Mouse (Mus musculus): ENCODE measurements around the gene Pnpla1. TPM values are rescaled to one million over a fixed set of nuclear protein-coding genes. Genes with fewer than 3 reads are reported as not detected.

Pnpla1 gene
- polyA plus RNA-seq, 1 experiment from 2014 or later: 13.8 TPM

- no peak overlapping the region for H3K4me3 ChIP-seq
Measured at GRCm38 (mm10) chr17:28874216-28874615, 16.0 kb downstream of the Pnpla1 start.

GRCm38 (mm10) chr17:28874825-28875224, 16.6 kb downstream of the Pnpla1 start:
- Histone ChIP-seq H3K36me3 (no peaks in the 10 kb centered on the region), H3K27ac (no peak overlapping the region), H3K9me3 (no peaks in the 10 kb centered on the region), H3K27me3 (no peaks in the 10 kb centered on the region; the same call in 1 of the 2 replicates), H3K4me2 (no peak overlapping the region), H3K4me1 (peaks cover 19% of the 10 kb centered on the region), H3K4me3 (no peak overlapping the region), H3K9ac (no peak overlapping the region)
- WGBS: 56% methylated on average over 7 of the region's 7 CpGs
- no peak for ATAC-seq (ENCODE audit: insufficient number of reproducible peaks, low FRiP score, low TSS enrichment, low read depth)

More at GRCm38 (mm10) chr17:28874216-28874615, 16.0 kb downstream of the Pnpla1 start:
- Histone ChIP-seq H3K9me3 (no peaks in the 10 kb centered on the region), H3K27ac (no peak overlapping the region), H3K36me3 (no peaks in the 10 kb centered on the region), H3K4me1 (peaks cover 20% of the 10 kb centered on the region), H3K9ac (no peak overlapping the region), H3K27me3 (no peaks in the 10 kb centered on the region; the same call in 1 of the 2 replicates), H3K4me2 (no peak overlapping the region)
- ATAC-seq (ENCODE audit: insufficient number of reproducible peaks, low FRiP score, low TSS enrichment, low read depth): no peak
- 84% methylated on average over 4 of the region's 4 CpGs for WGBS

- no peak overlapping the region for H3K4me2 ChIP-seq
- H3K27ac ChIP-seq: no peak overlapping the region
- no peaks in the 10 kb centered on the region for H3K36me3 ChIP-seq
- peaks cover 23% of the 10 kb centered on the region for H3K4me1 ChIP-seq
- H3K9ac ChIP-seq: no peak overlapping the region
- no peaks in the 10 kb centered on the region for H3K9me3 ChIP-seq
- no peak overlapping the region for H3K4me3 ChIP-seq
- H3K27me3 ChIP-seq: no peaks in the 10 kb centered on the region; the same call in 1 of the 2 replicates
- ATAC-seq (ENCODE audit: insufficient number of reproducible peaks, low FRiP score, low TSS enrichment, low read depth): no peak
- 36% methylated on average over 8 of the region's 8 CpGs for WGBS
Measured at GRCm38 (mm10) chr17:28875316-28875715, 17.1 kb downstream of the Pnpla1 start.

DNA sequence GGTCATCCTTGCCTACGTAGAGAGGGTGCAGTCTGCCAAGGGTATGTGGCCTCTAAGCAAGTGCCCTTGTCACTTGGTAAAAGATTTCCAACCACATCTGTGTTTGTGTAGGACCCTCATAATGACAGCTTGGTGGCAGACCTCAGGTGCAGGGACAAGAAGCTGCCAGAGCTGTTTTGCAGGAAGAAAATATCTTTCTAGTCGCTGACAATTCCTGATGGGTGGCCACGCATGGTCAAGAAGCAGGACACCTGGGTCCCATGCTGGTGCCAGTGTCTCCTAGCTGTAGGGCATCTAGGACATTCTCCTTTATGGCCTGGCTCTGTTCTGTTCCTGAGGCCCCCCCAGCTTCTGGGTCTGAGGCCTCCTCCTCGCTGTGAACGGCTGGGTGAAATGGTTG, 18.1 kb downstream of the Pnpla1 start:
- Histone ChIP-seq H3K36me3 (no peaks in the 10 kb centered on the region), H3K4me3 (no peak overlapping the region), H3K27me3 (peaks cover 7% of the 10 kb centered on the region; the same call in 1 of the 2 replicates), H3K27ac (no peak overlapping the region), H3K4me1 (peaks cover 23% of the 10 kb centered on the region), H3K9me3 (no peaks in the 10 kb centered on the region), H3K4me2 (0 out of 2 replicates have a peak overlapping the region, but pooled peaks have one; percentile 8), H3K9ac (no peak overlapping the region)
- no peak for ATAC-seq (ENCODE audit: insufficient number of reproducible peaks, low FRiP score, low TSS enrichment, low read depth)
- WGBS: 59% methylated on average over 5 of the region's 5 CpGs

GRCm38 (mm10) chr17:28876821-28877220, 18.6 kb downstream of the Pnpla1 start:
- no peak overlapping the region for H3K27ac ChIP-seq
- H3K36me3 ChIP-seq: no peaks in the 10 kb centered on the region
- WGBS: 21% methylated on average over 19 of the region's 19 CpGs
- peaks cover 23% of the 10 kb centered on the region for H3K4me1 ChIP-seq
- no peak overlapping the region for H3K4me3 ChIP-seq
- no peaks in the 10 kb centered on the region for H3K9me3 ChIP-seq
- peaks cover 10% of the 10 kb centered on the region; the same call in 1 of the 2 replicates for H3K27me3 ChIP-seq
- H3K4me2 ChIP-seq: 0 out of 2 replicates have a peak overlapping the region, but pooled peaks have one; percentile 8
- no peak overlapping the region for H3K9ac ChIP-seq
- ATAC-seq (ENCODE audit: insufficient number of reproducible peaks, low FRiP score, low TSS enrichment, low read depth): no peak

- H3K27me3 ChIP-seq: peaks cover 14% of the 10 kb centered on the region; the same call in 1 of the 2 replicates
- H3K9ac ChIP-seq: no peak overlapping the region
- H3K4me1 ChIP-seq: peaks cover 21% of the 10 kb centered on the region
- no peaks in the 10 kb centered on the region for H3K36me3 ChIP-seq
- no peaks in the 10 kb centered on the region for H3K9me3 ChIP-seq
- 6% methylated on average over 18 of the region's 18 CpGs for WGBS
- H3K27ac ChIP-seq: no peak overlapping the region
- ATAC-seq (ENCODE audit: insufficient number of reproducible peaks, low FRiP score, low TSS enrichment, low read depth): no peak
- peak overlapping the region; percentile 39 for H3K4me2 ChIP-seq
- peak overlapping the region; percentile 9; the same call in 1 of the 2 replicates for H3K4me3 ChIP-seq
Measured at GRCm38 (mm10) chr17:28879931-28880391, 21.8 kb downstream of the Pnpla1 start.

DNA sequence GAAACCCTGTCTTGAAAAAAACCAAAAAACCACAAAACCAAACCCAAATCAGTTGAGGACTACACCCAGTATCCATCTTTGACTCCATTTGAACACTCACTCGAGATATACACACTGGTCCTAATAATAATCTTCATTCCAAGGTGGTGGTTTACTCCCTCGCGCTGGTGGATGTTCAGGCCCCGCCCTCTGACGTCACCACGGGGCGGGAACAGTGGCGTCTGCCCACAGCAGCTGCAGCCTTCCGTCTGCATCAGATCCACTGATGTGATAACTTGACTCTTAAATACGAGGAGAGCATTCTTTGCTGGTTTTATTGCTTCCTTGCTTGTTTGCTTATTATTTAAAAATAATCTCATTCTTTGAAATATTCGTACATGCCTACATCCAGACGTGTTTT, 24.1 kb downstream of the Pnpla1 start:
- ATAC-seq (ENCODE audit: insufficient number of reproducible peaks, low FRiP score, low TSS enrichment, low read depth): no peak
- WGBS: 5% methylated on average over 12 of the region's 12 CpGs

GRCm38 (mm10) chr17:28882810-28883209, 24.6 kb downstream of the Pnpla1 start:
- Histone ChIP-seq H3K36me3 (no peaks in the 10 kb centered on the region), H3K4me3 (no peak overlapping the region), H3K4me1 (peaks cover 6% of the 10 kb centered on the region), H3K27ac (no peak overlapping the region), H3K9ac (no peak overlapping the region), H3K27me3 (peaks cover 14% of the 10 kb centered on the region; the same call in 1 of the 2 replicates), H3K9me3 (no peaks in the 10 kb centered on the region), H3K4me2 (no peak overlapping the region)
- ATAC-seq (ENCODE audit: insufficient number of reproducible peaks, low FRiP score, low TSS enrichment, low read depth): no peak
- WGBS: 52% methylated on average over 8 of the region's 8 CpGs

More for the DNA sequence above, 24.1 kb downstream of the Pnpla1 start:
- Histone ChIP-seq H3K36me3 (no peaks in the 10 kb centered on the region), H3K4me2 (no peak overlapping the region), H3K9ac (no peak overlapping the region), H3K27me3 (peaks cover 14% of the 10 kb centered on the region; the same call in 1 of the 2 replicates), H3K27ac (no peak overlapping the region), H3K9me3 (no peaks in the 10 kb centered on the region), H3K4me3 (no peak overlapping the region), H3K4me1 (peaks cover 6% of the 10 kb centered on the region)

DNA sequence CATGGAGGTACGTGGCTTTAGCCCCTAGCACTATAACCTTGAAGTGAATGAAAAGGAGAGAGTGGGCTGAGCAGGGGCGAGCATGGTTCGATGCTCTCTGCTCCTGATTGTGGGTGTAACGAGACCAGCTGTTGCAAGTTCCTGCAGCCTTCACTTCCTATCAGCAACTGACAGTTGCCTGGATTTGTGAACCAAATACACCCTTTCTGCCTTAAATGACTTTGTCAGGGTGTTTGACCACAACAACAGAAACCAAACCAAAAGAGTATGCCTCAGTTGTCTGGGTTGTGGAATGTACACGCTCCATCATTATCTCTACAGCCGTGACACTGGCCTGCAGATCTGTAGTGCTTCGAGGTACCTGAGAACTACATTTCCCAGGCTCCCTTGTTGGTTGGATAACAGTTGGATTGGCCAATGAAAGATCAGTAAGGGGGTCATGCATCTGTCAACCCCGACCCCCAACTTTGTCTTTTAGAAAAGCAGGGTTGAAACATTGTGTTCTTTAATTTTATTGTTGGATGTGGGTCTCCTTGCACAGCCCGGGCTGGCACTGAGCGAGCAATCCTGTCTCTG, 25.8 kb downstream of the Pnpla1 start:
- Histone ChIP-seq H3K4me2 (no peak overlapping the region), H3K36me3 (no peaks in the 10 kb centered on the region), H3K4me3 (no peak overlapping the region), H3K27me3 (peaks cover 14% of the 10 kb centered on the region; the same call in 1 of the 2 replicates), H3K9ac (no peak overlapping the region), H3K9me3 (no peaks in the 10 kb centered on the region), H3K27ac (no peak overlapping the region), H3K4me1 (peaks cover 6% of the 10 kb centered on the region)
- ATAC-seq (ENCODE audit: insufficient number of reproducible peaks, low FRiP score, low TSS enrichment, low read depth): no peak
- 70% methylated on average over 10 of the region's 10 CpGs for WGBS

DNA sequence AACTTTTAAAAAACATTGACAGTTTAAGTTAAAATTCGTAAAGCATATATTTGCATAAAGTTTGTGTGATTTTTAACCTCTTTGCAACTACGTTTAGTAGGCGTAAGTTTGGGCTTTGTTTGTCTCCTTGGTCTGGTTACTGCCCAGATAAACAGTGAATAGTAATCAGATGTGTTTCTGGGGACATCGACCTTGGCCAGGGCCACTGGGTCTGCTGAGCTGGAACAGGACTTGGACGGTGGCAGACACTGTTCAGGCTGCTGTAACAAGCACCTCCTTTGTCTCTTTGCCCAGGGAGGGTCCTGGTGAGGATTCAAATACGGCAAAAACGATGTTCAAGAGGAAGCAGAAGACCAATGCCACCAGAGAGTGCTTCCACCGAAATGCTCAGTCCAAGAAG, 27.0 kb downstream of the Pnpla1 start:
- ATAC-seq (ENCODE audit: insufficient number of reproducible peaks, low FRiP score, low TSS enrichment, low read depth): no peak
- Histone ChIP-seq H3K27me3 (peaks cover 14% of the 10 kb centered on the region; the same call in 1 of the 2 replicates), H3K36me3 (no peaks in the 10 kb centered on the region), H3K4me3 (no peak overlapping the region), H3K4me2 (no peak overlapping the region), H3K27ac (no peak overlapping the region), H3K4me1 (no peaks in the 10 kb centered on the region; the same call in 1 of the 2 replicates), H3K9me3 (no peaks in the 10 kb centered on the region), H3K9ac (no peak overlapping the region)
- 88% methylated on average over 8 of the region's 8 CpGs for WGBS

- no peak for ATAC-seq (ENCODE audit: insufficient number of reproducible peaks, low FRiP score, low TSS enrichment, low read depth)
- no peaks in the 10 kb centered on the region for H3K9me3 ChIP-seq
- WGBS: 79% methylated on average over 8 of the region's 8 CpGs
- H3K4me3 ChIP-seq: no peak overlapping the region
- H3K36me3 ChIP-seq: no peaks in the 10 kb centered on the region
- H3K9ac ChIP-seq: no peak overlapping the region
- no peaks in the 10 kb centered on the region; the same call in 1 of the 2 replicates for H3K4me1 ChIP-seq
- no peak overlapping the region for H3K4me2 ChIP-seq
- H3K27me3 ChIP-seq: peaks cover 8% of the 10 kb centered on the region; the same call in 1 of the 2 replicates
- H3K27ac ChIP-seq: no peak overlapping the region
Measured at GRCm38 (mm10) chr17:28886266-28886665, 28.1 kb downstream of the Pnpla1 start.

GRCm38 (mm10) chr17:28894050-28894767, 36.0 kb downstream of the Pnpla1 start:
- no peaks in the 10 kb centered on the region for H3K36me3 ChIP-seq
- ATAC-seq (ENCODE audit: insufficient number of reproducible peaks, low FRiP score, low TSS enrichment, low read depth): no peak
- no peak overlapping the region for H3K27ac ChIP-seq
- H3K9ac ChIP-seq: no peak overlapping the region
- 81% methylated on average over 11 of the region's 11 CpGs for WGBS
- H3K27me3 ChIP-seq: no peaks in the 10 kb centered on the region
- H3K9me3 ChIP-seq: no peaks in the 10 kb centered on the region
- 0 out of 2 replicates have a peak, but pooled peaks cover under 1% of the 10 kb centered on the region for H3K4me1 ChIP-seq
- no peak overlapping the region for H3K4me3 ChIP-seq
- no peak overlapping the region for H3K4me2 ChIP-seq
